Mouse (Mus musculus): ENCODE measurements around the gene Susd2. TPM values are rescaled to one million over a fixed set of nuclear protein-coding genes. Genes with fewer than 3 reads are reported as not detected.

The Susd2 gene
- polyA plus RNA-seq, 1 experiment, result 193 TPM

GRCm38 (mm10) chr10:75677571-75677970 lies 33.8 kb upstream of the Susd2 start:
- Histone ChIP-seq H3K36me3 (ENCODE audit: control insufficient read depth, insufficient read depth, low read length) (no peaks in the 10 kb centered on the region; the same call in 1 of the 2 replicates), H3K27me3 (replicated peaks; ENCODE audit: control insufficient read depth, insufficient read depth, low read length) (no peaks in the 10 kb centered on the region), H3K27ac (ENCODE audit: insufficient read depth, low read depth, low read length) (no peak overlapping the region), H3K4me1 (ENCODE audit: control insufficient read depth, insufficient read depth, low read length) (peaks cover 15% of the 10 kb centered on the region), H3K4me3 (ENCODE audit: insufficient read depth, low read depth, low read length) (no peak overlapping the region)
- 47% methylated on average over 2 of the region's 2 CpGs for WGBS
- TF ChIP-seq POLR2A (IDR thresholded peaks at IDR 0.05; ENCODE audit: low read depth, low read length) (no peak), CTCF (conservative IDR thresholded peaks at IDR 0.05; ENCODE audit: insufficient read depth, insufficient read length, low read depth, low read length) (no peak)
- no peak for DNase-seq

GRCm38 (mm10) chr10:75676819-75677565 lies 33.2 kb upstream of the Susd2 start:
- DNase-seq, result peak; percentile 47
- H3K4me3 ChIP-seq (ENCODE audit: insufficient read depth, low read depth, low read length), result no peak overlapping the region
- no peaks in the 10 kb centered on the region for H3K27me3 ChIP-seq (replicated peaks; ENCODE audit: control insufficient read depth, insufficient read depth, low read length)
- H3K4me1 ChIP-seq (ENCODE audit: control insufficient read depth, insufficient read depth, low read length), result peaks cover 15% of the 10 kb centered on the region
- no peaks in the 10 kb centered on the region; the same call in 1 of the 2 replicates for H3K36me3 ChIP-seq (ENCODE audit: control insufficient read depth, insufficient read depth, low read length)
- TF ChIP-seq CTCF (conservative IDR thresholded peaks at IDR 0.05; ENCODE audit: insufficient read depth, insufficient read length, low read depth, low read length) (no peak), POLR2A (IDR thresholded peaks at IDR 0.05; ENCODE audit: low read depth, low read length) (no peak)
- H3K27ac ChIP-seq (ENCODE audit: insufficient read depth, low read depth, low read length), result 0 out of 2 replicates have a peak overlapping the region, but pooled peaks have one; percentile 11
- 75% methylated on average over 7 of the region's 7 CpGs for WGBS

GRCm38 (mm10) chr10:75676286-75676685 lies 32.5 kb upstream of the Susd2 start:
- Histone ChIP-seq H3K4me3 (ENCODE audit: insufficient read depth, low read depth, low read length) (no peak overlapping the region), H3K36me3 (ENCODE audit: control insufficient read depth, insufficient read depth, low read length) (no peaks in the 10 kb centered on the region; the same call in 1 of the 2 replicates), H3K27ac (ENCODE audit: insufficient read depth, low read depth, low read length) (no peak overlapping the region), H3K4me1 (ENCODE audit: control insufficient read depth, insufficient read depth, low read length) (peaks cover 15% of the 10 kb centered on the region), H3K27me3 (replicated peaks; ENCODE audit: control insufficient read depth, insufficient read depth, low read length) (no peaks in the 10 kb centered on the region)
- no peak for DNase-seq
- TF ChIP-seq POLR2A (IDR thresholded peaks at IDR 0.05; ENCODE audit: low read depth, low read length), result no peak
- no peak for TF ChIP-seq CTCF (conservative IDR thresholded peaks at IDR 0.05; ENCODE audit: insufficient read depth, insufficient read length, low read depth, low read length)
- 63% methylated on average over 2 of the region's 2 CpGs for WGBS

- no peak overlapping the region for H3K4me3 ChIP-seq (ENCODE audit: insufficient read depth, low read depth, low read length)
- no peaks in the 10 kb centered on the region for H3K27me3 ChIP-seq (replicated peaks; ENCODE audit: control insufficient read depth, insufficient read depth, low read length)
- TF ChIP-seq CTCF (conservative IDR thresholded peaks at IDR 0.05; ENCODE audit: insufficient read depth, insufficient read length, low read depth, low read length), result no peak
- TF ChIP-seq POLR2A (IDR thresholded peaks at IDR 0.05; ENCODE audit: low read depth, low read length), result no peak
- no peak overlapping the region for H3K27ac ChIP-seq (ENCODE audit: insufficient read depth, low read depth, low read length)
- peaks cover 15% of the 10 kb centered on the region for H3K4me1 ChIP-seq (ENCODE audit: control insufficient read depth, insufficient read depth, low read length)
- H3K36me3 ChIP-seq (ENCODE audit: control insufficient read depth, insufficient read depth, low read length), result no peaks in the 10 kb centered on the region; the same call in 1 of the 2 replicates
- DNase-seq, result no peak
- WGBS, result 85% methylated on average over 8 of the region's 8 CpGs
Measured at GRCm38 (mm10) chr10:75675594-75675993, 31.8 kb upstream of the Susd2 start.

GRCm38 (mm10) chr10:75669936-75670335 lies 26.1 kb upstream of the Susd2 start:
- H3K27ac ChIP-seq (ENCODE audit: insufficient read depth, low read depth, low read length), result no peak overlapping the region
- H3K4me3 ChIP-seq (ENCODE audit: insufficient read depth, low read depth, low read length), result no peak overlapping the region
- no peak for DNase-seq
- 96% methylated on average over 1 of the region's 1 CpGs for WGBS
- no peaks in the 10 kb centered on the region; the same call in 1 of the 2 replicates for H3K36me3 ChIP-seq (ENCODE audit: control insufficient read depth, insufficient read depth, low read length)
- H3K4me1 ChIP-seq (ENCODE audit: control insufficient read depth, insufficient read depth, low read length), result no peaks in the 10 kb centered on the region
- H3K27me3 ChIP-seq (replicated peaks; ENCODE audit: control insufficient read depth, insufficient read depth, low read length), result no peaks in the 10 kb centered on the region
- TF ChIP-seq POLR2A (IDR thresholded peaks at IDR 0.05; ENCODE audit: low read depth, low read length), result no peak
- TF ChIP-seq CTCF (conservative IDR thresholded peaks at IDR 0.05; ENCODE audit: insufficient read depth, insufficient read length, low read depth, low read length), result no peak

GRCm38 (mm10) chr10:75667911-75668270 lies 24.1 kb upstream of the Susd2 start:
- Histone ChIP-seq H3K27me3 (replicated peaks; ENCODE audit: control insufficient read depth, insufficient read depth, low read length) (no peaks in the 10 kb centered on the region), H3K36me3 (ENCODE audit: control insufficient read depth, insufficient read depth, low read length) (no peaks in the 10 kb centered on the region), H3K27ac (ENCODE audit: insufficient read depth, low read depth, low read length) (no peak overlapping the region), H3K4me1 (ENCODE audit: control insufficient read depth, insufficient read depth, low read length) (no peaks in the 10 kb centered on the region), H3K4me3 (ENCODE audit: insufficient read depth, low read depth, low read length) (peak overlapping the region; percentile 62)
- DNase-seq, result peak; percentile 72
- 6% methylated on average over 23 of the region's 23 CpGs for WGBS
- TF ChIP-seq CTCF (conservative IDR thresholded peaks at IDR 0.05; ENCODE audit: insufficient read depth, insufficient read length, low read depth, low read length) (no peak), POLR2A (IDR thresholded peaks at IDR 0.05; ENCODE audit: low read depth, low read length) (no peak)

GRCm38 (mm10) chr10:75667115-75667910 lies 23.5 kb upstream of the Susd2 start:
- Histone ChIP-seq H3K4me1 (ENCODE audit: control insufficient read depth, insufficient read depth, low read length) (no peaks in the 10 kb centered on the region), H3K27me3 (replicated peaks; ENCODE audit: control insufficient read depth, insufficient read depth, low read length) (no peaks in the 10 kb centered on the region), H3K4me3 (ENCODE audit: insufficient read depth, low read depth, low read length) (peak overlapping the region; percentile 62), H3K36me3 (ENCODE audit: control insufficient read depth, insufficient read depth, low read length) (no peaks in the 10 kb centered on the region), H3K27ac (ENCODE audit: insufficient read depth, low read depth, low read length) (peak overlapping the region; percentile 19; the same call in 1 of the 2 replicates)
- WGBS, result 11% methylated on average over 63 of the region's 63 CpGs
- TF ChIP-seq CTCF (conservative IDR thresholded peaks at IDR 0.05; ENCODE audit: insufficient read depth, insufficient read length, low read depth, low read length), result no peak
- no peak for TF ChIP-seq POLR2A (IDR thresholded peaks at IDR 0.05; ENCODE audit: low read depth, low read length)
- DNase-seq, result peak; percentile 58

Measured in kidney, adult 2 months (tissue).